Mouse (Mus musculus): ENCODE results near the gene Mxd1.

Mxd1 gene

DNA sequence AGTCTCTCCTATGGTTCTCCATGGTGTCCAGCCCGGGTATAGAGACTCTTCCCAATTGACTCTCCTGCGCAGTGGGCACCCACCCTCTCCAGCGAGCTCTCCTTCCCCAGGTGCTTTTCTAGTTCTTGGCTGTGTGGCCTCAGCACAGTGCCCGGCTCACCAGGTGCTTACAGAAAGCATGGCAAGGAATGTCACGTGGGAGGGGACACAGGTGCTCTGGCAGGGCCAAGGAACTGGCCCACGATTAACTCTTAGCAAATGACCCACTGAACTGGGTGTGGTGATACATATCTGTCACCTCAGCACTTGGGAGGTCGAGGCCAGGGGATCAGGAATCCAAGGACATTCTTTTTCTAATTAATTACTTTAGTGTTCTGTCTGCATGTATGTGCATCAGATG, 22.8 kb downstream of the Mxd1 start:
- DNase-seq (ENCODE audit: low spot score) = no peak

DNA sequence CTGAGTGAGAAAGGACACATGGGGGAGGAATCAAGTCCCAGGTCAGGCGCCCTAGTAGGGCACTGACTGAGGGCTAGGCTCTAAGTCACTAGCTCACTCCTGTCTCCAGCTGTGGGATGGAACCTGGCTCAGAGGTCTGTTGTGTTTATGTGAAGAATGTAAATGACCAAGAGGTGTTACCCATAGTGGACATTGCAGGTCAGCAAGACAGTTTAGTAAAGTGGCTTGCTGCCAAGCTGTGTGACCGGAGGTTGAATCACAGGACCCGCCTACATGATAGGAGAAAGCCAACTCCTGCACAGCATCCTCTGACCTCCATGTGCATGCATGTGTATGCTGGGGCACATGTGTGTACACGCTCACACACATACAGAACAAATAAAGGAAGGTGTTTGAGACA, 23.4 kb downstream of the Mxd1 start:
- DNase-seq (ENCODE audit: low spot score) = no peak

DNA sequence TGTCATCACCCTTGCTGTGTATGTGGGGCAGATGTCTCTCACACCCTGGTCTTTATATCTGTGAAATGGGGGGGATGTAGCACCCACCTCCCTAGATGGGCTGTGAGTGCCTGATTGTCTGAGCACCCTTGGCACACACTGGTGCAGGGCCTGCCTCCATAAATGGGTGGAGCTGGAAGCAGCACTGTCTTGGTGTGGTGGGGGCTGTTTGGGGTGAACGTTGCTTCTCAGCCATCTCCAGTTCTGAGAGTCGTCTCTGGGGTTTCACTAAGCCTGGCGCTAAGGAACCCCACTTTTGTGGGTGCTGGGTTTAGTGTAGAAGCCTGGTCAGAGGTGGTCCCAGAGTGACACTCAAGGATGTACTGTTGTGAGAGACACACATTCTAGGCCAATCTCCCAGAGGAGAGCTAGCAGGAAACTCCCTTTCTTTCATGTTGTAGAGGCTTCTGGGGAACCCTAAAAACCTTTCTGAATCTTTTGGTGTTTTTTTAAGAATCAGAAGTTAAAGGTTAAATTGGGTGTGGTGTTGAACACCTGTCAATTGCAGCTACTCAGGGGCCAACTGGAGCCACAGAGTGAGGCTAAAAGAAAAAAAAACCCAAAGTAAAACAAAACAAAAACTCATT, 24.1 kb downstream of the Mxd1 start:
- no peak for DNase-seq (ENCODE audit: low spot score)

DNA sequence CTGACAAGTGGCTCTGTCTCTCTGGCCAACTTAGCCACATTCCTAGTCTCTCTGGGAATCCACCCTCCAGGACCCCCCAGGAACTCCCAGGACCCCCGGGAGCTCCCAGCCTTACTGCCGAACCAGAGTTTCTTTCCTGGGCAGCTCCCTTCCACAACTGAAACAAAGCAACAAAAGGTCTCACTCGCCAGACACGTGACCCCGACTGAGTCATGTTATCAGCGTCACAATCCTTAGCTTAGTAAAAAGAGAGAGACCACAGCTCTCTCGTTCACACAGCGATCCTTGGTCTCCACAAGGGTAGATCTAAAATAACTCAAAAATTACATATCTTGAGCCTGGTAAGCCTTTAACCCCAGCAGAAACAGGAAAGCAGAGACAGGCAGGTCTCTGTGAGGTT, 27.2 kb downstream of the Mxd1 start:
- no peak for DNase-seq (ENCODE audit: low spot score)

DNA sequence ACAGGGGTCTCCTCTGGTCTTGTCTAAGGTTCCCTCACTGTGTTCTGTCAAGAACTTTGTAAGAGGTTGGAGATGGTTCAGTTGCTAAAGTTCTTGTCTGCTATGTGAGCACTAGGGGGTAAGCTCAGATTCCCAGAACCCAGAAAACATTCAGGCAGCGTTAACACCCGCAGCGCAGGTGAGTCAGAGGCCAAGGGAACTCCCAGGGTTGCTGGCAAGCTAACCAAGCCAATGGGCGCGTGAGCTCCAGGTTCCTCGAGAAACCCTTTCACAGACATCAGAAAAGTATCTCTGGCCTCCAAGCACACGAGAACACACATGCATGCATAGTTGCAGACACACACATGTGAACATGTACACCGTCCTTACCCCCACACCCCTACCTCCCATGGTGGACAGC, 28.2 kb downstream of the Mxd1 start:
- no peak for DNase-seq (ENCODE audit: low spot score)

DNA sequence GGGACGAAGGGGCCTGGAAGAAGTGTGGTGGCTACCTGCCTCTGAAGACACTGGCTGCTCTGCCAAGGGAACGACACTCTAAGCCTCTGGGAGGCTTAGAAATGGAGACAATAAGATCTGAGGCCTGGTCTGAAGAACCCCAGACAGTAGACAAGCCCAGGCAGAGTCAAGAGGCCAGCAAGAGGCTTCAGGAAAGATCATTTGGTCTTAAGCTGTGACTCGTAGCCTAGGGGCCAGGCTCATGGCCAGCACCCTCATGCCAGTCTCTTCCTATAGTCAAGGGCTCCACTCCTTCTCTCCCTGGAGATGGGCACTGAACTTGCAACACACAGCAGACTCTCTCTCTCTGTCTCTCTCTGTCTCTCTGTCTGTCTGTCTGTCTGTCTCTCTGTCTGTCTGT, 28.8 kb downstream of the Mxd1 start:
- DNase-seq (ENCODE audit: low spot score) = no peak

DNA sequence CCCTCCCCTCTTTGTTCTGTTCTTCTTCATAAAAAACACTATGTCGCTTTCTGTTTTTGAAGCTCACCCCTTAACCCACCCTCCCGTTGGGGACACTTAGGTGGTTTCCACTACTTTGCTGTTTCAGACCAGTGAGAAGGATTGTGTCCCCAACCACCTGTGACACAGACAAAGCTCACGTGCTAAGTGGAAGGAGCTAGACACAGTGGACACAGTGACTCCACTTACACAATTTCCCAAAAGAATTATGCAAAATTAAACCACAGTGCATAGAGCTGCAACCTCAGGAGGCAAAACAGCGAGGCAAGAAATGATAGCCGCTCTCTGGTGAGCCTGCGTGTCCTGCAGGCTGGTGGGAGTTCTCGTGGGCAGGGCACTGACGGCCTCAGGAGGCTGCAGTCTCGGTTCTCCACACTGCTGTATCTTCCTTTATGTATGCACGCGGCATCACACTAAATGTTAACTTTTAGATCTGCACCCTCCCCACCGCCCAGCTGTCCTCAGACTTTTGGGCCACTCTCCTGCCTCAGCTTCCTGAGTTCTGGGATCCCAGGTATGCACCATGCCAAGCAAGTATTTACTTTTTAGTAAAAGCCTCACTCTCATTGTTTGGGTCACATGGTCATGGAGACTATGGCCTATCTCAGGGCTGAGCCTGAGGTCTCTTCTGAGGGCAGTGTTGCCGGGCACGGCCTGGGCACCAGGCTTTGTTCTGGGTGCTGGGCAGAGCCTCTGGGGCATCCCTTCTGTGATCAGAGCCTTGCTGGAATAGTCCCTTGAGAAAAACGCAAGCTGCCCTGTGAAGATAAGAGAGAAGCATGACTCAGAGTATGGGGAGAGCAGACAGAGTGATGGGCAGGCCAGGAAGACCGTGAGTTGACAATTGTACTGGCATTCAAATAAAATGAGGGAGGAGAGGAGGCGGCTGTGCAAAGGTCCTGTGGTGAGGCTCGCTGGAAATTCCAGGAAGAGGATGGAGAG, 29.5 kb downstream of the Mxd1 start:
- no peak for DNase-seq (ENCODE audit: low spot score)

DNA sequence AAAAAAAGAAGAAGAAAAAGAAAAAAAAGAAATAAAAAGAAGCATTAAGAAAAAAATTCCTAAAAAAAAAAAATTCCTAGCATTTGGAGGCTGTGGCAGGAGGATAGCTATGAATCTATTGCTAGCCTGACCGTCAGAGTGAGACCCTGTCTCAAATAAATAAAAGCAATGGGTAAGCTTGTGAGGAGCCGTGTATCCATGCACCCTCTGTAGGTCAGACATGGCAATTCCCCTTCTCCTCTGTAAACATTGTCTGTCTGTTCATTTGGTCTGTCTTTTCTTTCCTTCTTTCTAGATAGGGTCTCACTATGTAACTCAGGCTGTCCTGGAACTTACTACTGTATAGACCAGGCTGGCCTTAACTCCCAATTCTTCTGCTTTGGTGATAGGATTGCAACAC, 30.5 kb downstream of the Mxd1 start:
- no peak for DNase-seq (ENCODE audit: low spot score)

DNA sequence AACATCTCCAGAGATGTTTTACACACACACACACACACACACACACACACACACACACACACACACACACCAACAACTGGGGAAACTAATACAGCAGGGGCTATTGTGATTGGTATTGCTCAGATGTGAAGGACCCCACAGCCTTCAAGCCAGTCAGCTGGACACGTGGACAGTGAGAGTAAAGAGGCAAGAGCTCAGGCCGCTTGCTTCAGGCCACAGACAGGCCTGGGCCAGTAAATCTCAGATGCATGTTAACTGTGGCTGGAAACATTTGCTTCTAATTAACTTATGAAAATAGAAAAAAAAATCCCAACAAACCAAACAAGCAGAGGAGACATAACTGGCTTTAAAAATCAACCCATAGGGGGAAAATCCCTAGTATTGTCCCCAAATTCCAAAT, 31.1 kb downstream of the Mxd1 start:
- DNase-seq (ENCODE audit: low spot score) = no peak

DNA sequence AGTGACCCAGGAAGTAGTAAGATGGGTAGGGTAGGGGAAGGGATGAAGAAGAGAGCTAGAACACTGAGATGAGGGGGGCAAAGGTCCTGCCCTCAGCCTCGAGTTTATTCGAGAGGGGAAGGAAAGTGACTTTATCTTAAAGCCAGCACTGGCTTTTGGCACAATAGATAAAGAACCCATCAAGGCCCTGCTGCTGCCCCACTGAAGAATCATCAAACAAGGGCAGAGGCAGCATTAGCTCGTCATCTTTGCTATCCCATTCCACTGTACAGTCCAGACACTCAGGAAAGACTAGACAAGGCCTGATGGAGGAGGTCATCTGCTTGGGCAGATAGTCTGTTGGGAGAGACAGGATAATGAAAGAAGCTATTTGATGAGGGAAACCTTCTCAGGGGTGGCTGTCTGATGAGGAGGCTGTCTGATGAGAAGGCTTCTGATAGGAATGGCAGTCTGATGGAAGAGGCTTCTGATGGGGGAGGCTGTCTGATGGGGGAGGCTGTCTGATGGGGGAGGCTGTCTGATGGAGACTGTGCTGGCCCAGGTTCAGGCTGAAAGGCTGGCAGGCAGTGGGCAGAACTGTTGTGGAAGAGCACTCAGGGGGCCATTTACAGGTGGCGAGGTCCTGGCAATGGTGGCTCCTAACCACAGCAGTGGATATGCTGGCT, 31.7 kb downstream of the Mxd1 start:
- no peak for DNase-seq (ENCODE audit: low spot score)

DNA sequence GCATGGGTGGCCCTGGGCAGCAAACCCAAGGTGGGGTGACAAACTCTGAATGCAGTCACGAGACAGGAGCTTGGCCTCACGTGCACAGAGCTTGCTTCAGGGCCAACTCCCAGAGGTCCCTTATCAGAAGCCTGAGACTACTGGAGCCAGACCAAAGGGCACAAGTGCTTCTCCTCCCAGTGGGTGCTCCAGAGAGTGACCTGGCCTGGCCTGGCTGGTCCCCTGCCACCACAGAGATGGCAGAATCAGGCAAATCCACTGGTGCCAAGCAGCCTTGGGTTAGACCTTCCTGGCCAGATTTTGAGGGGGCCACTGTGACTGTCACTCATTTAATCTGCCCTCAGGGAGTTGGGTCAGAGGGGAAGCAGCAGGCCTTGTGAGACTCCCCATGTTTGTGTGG, 32.5 kb downstream of the Mxd1 start:
- DNase-seq (ENCODE audit: low spot score) = no peak

DNA sequence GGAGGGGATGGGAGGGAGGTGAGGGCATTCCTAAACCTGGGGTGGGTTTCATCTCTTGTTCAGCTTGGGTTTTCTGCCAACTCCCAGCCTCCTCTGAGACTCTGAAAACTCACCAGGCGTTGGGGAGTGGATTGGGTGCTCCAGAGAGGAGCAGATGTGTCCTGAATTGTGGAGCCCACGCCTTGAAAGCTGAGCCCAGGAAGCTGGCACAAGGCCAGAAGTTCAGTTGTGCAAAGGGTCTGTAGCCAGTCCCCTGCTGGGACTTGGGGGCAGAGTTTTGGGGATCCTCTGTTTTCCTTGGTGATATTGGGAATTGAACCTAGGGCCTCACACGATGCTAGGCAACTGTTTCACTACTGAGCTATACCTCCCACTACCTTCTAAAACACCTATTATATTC, 38.8 kb downstream of the Mxd1 start:
- DNase-seq (ENCODE audit: low spot score) = no peak

DNA sequence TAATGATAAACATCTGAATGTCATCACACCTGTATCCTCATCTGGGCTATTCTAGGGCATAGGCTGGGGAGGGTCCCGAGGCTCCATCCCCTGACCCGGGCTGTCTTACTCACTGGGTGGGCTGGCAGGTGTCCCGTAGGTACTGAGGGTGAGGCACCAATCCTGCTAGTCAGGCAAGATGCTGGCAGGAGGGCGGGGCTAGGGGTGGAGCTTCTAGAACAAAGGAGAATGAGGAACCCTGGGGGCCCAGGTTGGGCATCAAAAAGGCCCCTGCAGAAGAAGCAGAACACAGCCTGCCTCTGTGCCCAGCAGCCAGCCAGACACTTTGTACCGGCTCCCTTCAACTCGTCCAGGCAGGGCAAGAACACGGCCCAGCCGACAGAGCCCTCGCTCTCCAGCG, 41.0 kb downstream of the Mxd1 start, which contains the start of gene Asprv1:
Gene Asprv1, plus strand, starts transcription at position 219 of the 400 bp plus-strand sequence.
- no peak for DNase-seq (ENCODE audit: low spot score)

DNA sequence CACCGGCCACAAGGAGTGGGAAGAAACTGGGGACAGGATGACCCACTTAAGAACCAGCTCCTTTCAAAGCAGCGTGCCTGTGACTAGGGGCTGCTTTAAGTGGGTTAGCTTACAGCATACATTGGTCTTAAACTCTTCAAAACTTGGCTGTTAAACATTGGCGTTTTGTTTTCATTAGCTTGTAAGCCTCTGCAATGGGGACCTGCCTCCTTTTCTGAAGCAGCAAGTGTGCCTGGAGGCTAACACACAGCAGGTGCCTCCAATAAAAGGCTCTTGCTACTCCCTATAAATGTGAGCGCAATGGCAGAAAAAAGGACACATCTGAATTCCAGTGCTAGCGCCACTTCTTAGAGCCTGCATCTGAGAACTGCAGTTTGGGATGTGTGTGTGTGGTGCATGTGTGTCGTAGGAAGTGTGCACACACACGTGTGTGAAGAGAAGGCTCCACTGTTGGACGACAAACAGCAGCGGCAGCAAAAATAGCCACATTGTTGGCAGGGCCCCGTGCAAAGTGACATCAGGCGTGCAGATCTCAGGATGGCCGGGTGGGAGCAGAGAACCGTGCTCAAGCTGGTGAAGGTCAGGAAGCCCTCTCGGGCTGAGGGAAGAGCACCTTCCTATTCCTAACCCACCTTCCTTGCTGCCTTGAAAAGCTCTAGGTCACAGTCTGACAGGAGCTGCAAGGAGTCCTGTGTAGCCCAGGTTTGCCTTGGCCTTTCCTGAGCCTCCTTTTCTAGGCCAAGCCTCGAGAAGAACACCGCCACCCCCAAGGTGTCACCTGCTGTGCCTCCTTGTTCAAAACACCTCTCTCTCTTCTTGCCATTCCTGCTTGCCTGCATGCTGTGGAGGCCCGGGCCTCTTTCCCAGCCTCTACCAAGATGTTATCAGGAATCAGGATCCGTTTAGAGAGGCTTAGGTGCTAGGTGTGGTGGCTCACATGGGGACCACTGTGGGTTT, 44.6 kb downstream of the Mxd1 start:
- DNase-seq (ENCODE audit: low spot score) = peak; percentile 35

DNA sequence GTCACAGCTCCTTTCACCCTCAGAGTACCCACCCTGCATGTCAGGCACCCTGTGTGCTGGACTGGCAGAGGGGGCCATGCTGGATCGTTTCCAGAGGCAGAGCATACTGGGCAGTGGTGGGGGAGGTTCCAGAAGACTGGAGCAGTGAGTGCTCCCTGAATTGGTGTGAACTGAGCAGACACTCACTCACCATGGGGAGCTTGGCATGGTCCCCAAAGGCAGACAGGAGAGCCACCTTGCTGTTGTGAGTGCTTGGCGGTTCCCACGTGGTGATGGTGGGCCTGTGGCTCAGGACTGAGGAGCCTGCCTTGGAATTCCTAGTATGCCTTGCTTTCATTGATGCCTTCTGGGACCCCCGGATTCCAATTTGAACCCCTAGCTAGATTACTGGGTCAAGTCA, 45.8 kb downstream of the Mxd1 start:
- no peak for DNase-seq (ENCODE audit: low spot score)

DNA sequence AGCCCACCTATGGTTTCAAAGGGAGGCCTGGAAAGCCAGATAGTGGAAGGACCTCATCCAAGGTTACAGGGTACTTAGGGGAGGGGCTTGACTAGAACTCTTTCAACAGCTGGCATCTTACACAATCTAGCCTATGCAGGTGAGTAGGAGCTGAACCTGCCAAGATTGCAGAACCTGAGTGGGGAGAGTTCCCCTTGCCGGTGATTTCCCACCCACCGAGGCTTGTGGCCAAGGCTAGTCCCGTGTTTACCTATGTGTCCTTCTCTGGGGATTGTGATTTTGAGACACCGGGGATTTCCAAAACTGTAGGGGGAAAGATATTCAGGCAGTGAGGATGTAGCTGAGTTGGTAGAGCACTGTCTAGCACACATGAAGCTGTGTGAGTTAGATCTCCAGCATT, 53.7 kb downstream of the Mxd1 start:
- no peak for DNase-seq (ENCODE audit: low spot score)

DNA sequence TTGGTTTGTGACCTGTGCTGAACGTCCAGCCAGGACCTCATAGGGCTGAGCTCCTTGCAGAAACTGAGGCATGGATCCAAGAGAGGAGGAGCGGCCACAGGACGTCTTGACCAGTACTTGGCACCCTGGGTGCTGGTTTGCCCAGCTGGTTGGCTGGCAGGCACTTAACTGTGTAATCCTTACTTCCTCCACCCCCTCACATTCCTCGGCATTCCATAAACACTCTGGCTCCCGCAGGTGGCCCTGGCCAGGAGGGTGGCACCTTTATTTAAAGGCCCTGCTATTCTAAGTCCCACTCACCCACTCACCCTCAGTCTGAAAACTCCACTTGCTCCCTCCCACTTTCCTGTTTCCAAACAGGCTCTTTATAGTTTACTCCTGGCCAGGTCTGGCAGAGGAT, 58.2 kb downstream of the Mxd1 start:
- DNase-seq (ENCODE audit: low spot score) = no peak

DNA sequence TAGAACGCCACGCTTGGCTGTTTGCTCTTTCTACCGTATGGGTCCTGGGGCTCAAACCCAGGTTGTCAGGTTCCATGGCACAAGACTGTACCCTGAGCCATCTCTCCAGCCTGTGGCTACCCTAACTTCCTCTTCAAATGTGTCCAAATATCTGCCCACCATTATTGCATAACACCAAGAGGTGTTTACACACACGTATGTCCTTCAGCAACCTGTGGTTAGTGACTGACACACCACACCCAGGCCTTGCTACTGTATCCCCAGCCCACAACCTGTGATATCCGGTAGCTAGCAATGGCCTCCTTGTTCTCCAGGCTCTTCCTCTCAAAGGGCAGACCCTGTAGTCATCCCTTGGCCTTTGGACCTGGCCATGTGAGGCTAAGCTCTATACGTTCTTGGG, 59.7 kb downstream of the Mxd1 start:
- no peak for DNase-seq (ENCODE audit: low spot score)

DNA sequence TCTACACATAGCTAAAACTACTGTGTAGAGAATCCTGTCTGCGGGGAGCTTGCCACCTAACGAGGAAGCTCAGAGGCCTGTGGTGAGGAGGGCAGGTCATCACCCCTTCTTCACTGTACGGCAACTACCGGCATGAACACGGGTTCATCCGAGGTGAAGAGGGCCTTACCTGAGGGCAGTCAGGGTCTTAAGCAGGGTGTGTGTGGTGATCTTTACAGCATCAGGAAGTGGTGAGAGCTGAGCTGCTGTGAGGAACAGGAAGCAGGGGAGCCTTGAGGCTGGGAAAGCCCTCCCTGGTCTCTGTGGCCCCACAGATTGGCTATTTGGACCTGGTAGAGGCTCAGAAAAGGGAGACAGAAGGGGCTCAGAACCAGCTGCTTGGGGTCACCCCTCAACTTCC, 61.5 kb downstream of the Mxd1 start:
- no peak for DNase-seq (ENCODE audit: low spot score)

DNA sequence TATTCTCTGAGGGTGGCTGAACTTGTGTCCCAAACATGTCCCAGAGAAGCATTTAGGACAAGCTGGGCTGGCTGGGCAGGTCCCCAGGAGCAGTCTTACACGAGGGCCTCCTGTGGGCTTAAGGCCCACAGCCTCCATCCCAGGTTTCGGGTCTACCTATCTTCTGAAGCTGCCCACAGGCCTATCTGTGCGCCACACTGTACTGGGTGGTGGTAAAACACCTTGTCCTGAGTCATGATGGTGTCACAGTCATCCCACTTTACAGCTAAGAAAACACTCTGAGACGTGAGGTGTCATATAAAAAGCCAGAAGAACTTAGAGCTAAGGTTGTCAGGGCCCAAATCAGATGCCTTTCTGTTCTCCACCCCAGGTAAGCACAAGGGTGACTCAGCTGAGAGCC, 62.7 kb downstream of the Mxd1 start:
- no peak for DNase-seq (ENCODE audit: low spot score)

DNA sequence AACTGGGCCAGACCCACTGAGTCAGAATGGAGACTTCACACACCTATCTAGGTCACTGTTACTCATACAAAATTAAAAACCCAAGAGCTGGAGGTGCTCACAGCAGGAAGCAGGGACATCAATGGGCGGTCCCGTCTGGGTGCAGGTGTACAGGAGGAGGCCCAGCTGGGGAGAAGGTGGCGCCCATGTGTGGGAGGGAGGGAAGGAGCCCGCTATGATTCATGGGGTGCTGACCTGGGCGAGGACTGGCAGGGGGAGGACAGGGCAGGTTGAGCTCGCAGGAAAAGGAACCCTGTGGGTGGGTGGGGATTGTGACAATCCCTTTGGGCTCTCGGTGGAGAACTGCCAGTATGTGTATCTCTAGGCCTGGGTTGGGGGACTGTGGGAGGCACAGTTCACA, 63.7 kb downstream of the Mxd1 start:
- no peak for DNase-seq (ENCODE audit: low spot score)

DNA sequence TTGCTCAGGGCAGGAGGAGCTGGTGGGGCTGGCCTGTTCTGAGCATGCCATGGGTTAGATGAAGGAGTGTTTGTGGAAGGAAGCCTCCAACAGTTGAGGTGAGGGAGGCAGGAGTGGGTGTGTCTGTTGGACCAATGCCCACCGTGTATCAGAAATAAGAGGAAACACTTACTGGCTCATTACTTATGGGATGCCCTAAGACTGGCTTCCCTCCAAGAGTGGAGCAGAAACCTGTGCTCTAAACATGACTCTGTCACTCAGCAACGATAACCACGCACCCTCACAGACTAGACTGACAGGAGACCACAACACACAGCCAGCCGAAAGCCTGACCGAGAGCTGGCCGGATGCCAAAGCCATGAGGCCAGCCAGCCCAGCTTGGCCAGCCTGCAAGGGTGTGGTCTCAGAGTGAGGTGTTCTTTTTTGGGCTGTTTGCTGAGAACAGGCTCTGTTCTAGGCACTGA, 69.0 kb downstream of the Mxd1 start:
- no peak for DNase-seq (ENCODE audit: low spot score)

Data from layer of hippocampus, adult 11-12 months (tissue).